Mouse (Mus musculus): ENCODE data around the gene Nadk. TPM values are rescaled to one million over a fixed set of nuclear protein-coding genes. Genes with fewer than 3 reads are reported as not detected.

The Nadk gene
- polyA plus RNA-seq, 1 experiment from 2014 or later = 45.0 TPM

DNA sequence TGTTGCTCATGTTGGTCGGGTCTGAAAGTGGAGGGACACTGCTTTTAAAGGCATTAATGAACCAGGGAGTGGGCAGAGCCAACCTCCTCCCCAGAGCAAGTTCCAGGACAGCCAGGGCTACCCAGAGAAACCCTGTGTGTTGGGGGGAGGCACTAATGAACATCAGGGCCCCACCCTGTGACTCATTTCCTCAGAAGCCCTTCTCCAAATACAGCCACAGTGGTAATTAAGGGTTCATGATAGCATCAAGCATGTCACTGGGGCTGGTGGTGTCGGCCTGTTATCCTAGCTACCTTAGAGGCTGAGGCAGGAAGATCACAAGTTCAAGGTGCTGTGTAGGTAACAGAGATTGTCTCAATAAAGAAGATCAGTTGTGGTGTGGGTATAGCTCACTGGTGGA is 9.3 kb downstream of the Nadk start:
- Histone ChIP-seq H3K9ac (no peak overlapping the region), H3K9me3 (no peaks in the 10 kb centered on the region), H3K4me1 (peaks cover 7% of the 10 kb centered on the region), H3K27ac (replicated peaks) (no peak overlapping the region), H3K27me3 (replicated peaks) (no peaks in the 10 kb centered on the region), H3K36me3 (peaks cover 11% of the 10 kb centered on the region), H3K4me3 (no peak overlapping the region), H3K4me2 (no peak overlapping the region)
- 61% methylated on average over 2 of the region's 2 CpGs for WGBS
- no peak for ATAC-seq (ENCODE audit: extremely low read depth, insufficient number of reproducible peaks, low FRiP score, low TSS enrichment)

- Histone ChIP-seq H3K27ac (replicated peaks) (no peak overlapping the region), H3K9ac (no peak overlapping the region), H3K9me3 (no peaks in the 10 kb centered on the region), H3K4me3 (no peak overlapping the region), H3K4me1 (peaks cover 6% of the 10 kb centered on the region), H3K36me3 (peaks cover 27% of the 10 kb centered on the region), H3K4me2 (no peak overlapping the region), H3K27me3 (replicated peaks) (no peaks in the 10 kb centered on the region)
- no peak for ATAC-seq (ENCODE audit: extremely low read depth, insufficient number of reproducible peaks, low FRiP score, low TSS enrichment)
- WGBS = 83% methylated on average over 2 of the region's 2 CpGs
These were observed 11.0 kb downstream of the Nadk start for GRCm38 (mm10) chr4:155573155-155573554.

GRCm38 (mm10) chr4:155573876-155574275 is 11.7 kb downstream of the Nadk start:
- Histone ChIP-seq H3K4me2 (no peak overlapping the region), H3K9me3 (no peaks in the 10 kb centered on the region), H3K4me3 (no peak overlapping the region), H3K4me1 (peaks cover under 1% of the 10 kb centered on the region; the same call in 1 of the 2 replicates), H3K27ac (replicated peaks) (no peak overlapping the region), H3K27me3 (replicated peaks) (no peaks in the 10 kb centered on the region), H3K9ac (no peak overlapping the region), H3K36me3 (peaks cover 34% of the 10 kb centered on the region)
- ATAC-seq (ENCODE audit: extremely low read depth, insufficient number of reproducible peaks, low FRiP score, low TSS enrichment) = no peak
- 90% methylated on average over 9 of the region's 9 CpGs for WGBS

DNA sequence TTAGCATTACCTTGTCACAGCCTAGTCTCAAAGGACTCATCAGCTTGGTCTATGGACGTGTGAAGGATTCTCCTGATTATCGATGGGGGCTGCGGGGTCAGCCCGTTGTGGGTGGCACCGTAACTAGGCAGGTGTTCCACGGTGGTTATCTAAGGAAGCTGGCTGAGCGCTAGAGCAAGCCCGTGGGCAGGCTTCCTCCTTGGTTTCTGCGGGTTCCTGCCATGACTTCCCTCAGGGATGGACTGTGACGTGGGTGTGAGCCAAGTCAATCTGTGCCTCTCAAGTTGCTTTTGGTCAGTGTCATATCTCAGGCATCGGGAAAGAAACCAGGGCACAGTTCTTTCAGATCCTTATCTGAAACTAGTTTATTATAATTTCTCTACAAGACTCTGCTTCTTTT is 12.8 kb downstream of the Nadk start:
- 79% methylated on average over 11 of the region's 11 CpGs for WGBS
- peaks cover 44% of the 10 kb centered on the region for H3K36me3 ChIP-seq
- H3K9ac ChIP-seq = no peak overlapping the region
- no peak overlapping the region for H3K4me3 ChIP-seq
- H3K27ac ChIP-seq (replicated peaks) = no peak overlapping the region
- H3K4me1 ChIP-seq = no peaks in the 10 kb centered on the region
- no peaks in the 10 kb centered on the region for H3K27me3 ChIP-seq (replicated peaks)
- no peaks in the 10 kb centered on the region for H3K9me3 ChIP-seq
- ATAC-seq (ENCODE audit: extremely low read depth, insufficient number of reproducible peaks, low FRiP score, low TSS enrichment) = no peak
- H3K4me2 ChIP-seq = no peak overlapping the region

- Histone ChIP-seq H3K4me3 (no peak overlapping the region), H3K27me3 (replicated peaks) (no peaks in the 10 kb centered on the region), H3K36me3 (peaks cover 45% of the 10 kb centered on the region), H3K4me1 (no peaks in the 10 kb centered on the region), H3K27ac (replicated peaks) (no peak overlapping the region), H3K9ac (no peak overlapping the region), H3K9me3 (no peaks in the 10 kb centered on the region), H3K4me2 (no peak overlapping the region)
- no peak for ATAC-seq (ENCODE audit: extremely low read depth, insufficient number of reproducible peaks, low FRiP score, low TSS enrichment)
- 88% methylated on average over 8 of the region's 8 CpGs for WGBS
These were observed 13.3 kb downstream of the Nadk start for GRCm38 (mm10) chr4:155575521-155575920.

DNA sequence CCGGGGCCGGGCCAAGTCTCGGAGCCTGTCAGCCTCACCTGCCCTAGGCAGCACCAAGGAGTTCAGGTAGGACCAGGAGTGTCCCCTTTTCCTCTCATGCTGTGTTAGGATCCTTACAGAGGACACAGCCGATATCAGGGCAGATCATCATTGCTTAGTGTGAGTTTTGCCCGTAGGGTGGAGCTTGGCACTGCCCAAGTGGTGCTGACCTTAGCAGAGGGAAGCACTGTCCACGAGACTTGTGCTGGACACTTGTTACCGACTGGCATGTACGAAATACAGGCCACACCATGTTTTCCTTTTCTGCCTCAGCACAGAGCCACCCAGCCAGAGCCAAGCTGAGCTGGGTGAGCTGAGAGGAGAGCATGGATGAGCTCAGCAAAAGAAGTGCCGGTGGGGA is 15.0 kb downstream of the Nadk start:
- Histone ChIP-seq H3K4me3 (no peak overlapping the region), H3K27ac (replicated peaks) (no peak overlapping the region), H3K4me2 (no peak overlapping the region), H3K9ac (no peak overlapping the region), H3K9me3 (no peaks in the 10 kb centered on the region), H3K36me3 (peaks cover 56% of the 10 kb centered on the region), H3K27me3 (replicated peaks) (no peaks in the 10 kb centered on the region), H3K4me1 (no peaks in the 10 kb centered on the region)
- WGBS = 85% methylated on average over 9 of the region's 9 CpGs
- ATAC-seq (ENCODE audit: extremely low read depth, insufficient number of reproducible peaks, low FRiP score, low TSS enrichment) = no peak

DNA sequence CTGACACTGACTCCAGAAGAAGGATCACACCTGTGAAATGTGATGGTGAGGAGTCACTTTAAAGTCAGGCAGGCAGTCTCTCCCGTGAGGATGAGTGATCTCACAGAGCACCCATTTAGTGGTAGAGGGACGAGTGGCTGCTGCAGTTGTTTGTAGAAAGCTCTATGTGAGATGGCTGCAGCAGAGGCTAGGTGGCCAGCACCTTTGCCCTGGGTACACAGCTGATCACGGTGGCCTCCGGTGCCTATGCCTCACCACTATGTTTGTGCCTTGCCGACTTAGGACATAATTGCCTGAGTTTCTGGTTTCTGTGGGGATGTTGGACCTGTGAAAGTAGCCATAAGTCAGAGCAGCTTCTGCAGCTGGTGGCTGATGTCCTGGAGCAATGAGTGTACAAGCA is 15.6 kb downstream of the Nadk start:
- Histone ChIP-seq H3K4me3 (no peak overlapping the region), H3K9me3 (no peaks in the 10 kb centered on the region), H3K4me2 (no peak overlapping the region), H3K36me3 (peaks cover 62% of the 10 kb centered on the region), H3K9ac (no peak overlapping the region), H3K27me3 (replicated peaks) (no peaks in the 10 kb centered on the region), H3K27ac (replicated peaks) (no peak overlapping the region), H3K4me1 (no peaks in the 10 kb centered on the region)
- no peak for ATAC-seq (ENCODE audit: extremely low read depth, insufficient number of reproducible peaks, low FRiP score, low TSS enrichment)
- WGBS = 78% methylated on average over 5 of the region's 5 CpGs

DNA sequence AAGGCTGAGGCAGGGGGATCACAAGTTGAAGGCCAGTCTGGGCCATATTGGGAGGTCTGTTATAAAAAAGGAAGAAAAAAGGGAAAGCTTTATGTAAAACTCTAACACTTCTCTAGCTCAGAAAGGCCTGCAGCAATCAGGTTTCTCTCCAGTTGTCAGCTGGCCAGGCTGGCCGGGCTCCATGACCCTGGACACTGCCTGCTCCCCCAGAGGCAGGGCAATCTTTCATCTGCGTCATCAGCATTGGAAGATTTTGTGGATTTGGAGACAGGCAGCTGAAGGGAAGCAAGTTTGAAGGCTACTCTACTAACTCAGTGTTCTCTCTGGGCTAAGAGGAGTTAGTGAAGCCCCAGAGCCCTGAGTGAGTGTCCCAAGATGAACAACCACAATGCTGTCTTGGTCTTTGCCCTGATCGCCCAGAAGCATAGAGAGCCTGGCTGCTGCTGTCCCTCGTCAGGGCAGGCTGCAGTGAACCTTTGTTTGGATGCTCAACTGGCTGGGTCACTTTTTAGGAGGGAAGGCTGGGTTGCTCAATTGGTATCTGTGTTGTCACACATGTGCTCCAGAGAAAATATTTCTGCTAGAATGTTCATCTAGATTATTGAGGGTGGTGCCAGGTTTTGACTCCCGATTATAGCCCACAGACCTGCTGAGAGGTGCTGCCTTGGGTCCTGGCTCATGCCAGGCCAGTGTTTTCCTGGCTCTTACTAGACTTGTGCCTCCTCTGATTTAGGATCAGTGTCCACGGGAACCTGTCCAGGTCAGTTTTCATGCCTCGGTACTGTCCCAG is 16.4 kb downstream of the Nadk start:
- Histone ChIP-seq H3K4me3 (no peak overlapping the region), H3K4me2 (no peak overlapping the region), H3K4me1 (no peaks in the 10 kb centered on the region), H3K9me3 (no peaks in the 10 kb centered on the region), H3K36me3 (peaks cover 66% of the 10 kb centered on the region), H3K27me3 (replicated peaks) (no peaks in the 10 kb centered on the region), H3K27ac (replicated peaks) (no peak overlapping the region), H3K9ac (no peak overlapping the region)
- no peak for ATAC-seq (ENCODE audit: extremely low read depth, insufficient number of reproducible peaks, low FRiP score, low TSS enrichment)
- 75% methylated on average over 7 of the region's 7 CpGs for WGBS

DNA sequence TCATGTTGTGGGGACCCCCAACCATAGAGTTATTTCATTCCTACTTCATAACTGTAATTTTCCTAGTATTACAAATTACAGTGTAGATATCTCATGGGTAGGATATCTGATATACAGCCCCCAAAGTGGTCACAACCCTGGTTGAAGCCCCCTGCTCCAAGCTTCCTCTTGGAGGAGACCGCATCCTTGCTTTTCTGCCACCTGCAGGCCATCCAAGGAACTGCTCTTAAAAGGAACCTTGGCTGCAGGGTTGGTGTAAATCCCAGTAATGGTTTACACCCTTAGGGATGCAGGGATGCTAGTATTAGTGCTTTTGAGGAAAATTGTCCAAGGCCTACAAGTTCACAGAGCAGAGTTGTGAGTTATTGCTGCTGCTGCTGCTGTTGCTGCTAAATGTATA is 18.2 kb downstream of the Nadk start:
- H3K4me1 ChIP-seq = no peaks in the 10 kb centered on the region
- ATAC-seq (ENCODE audit: extremely low read depth, insufficient number of reproducible peaks, low FRiP score, low TSS enrichment) = no peak
- H3K9ac ChIP-seq = no peak overlapping the region
- peaks cover 81% of the 10 kb centered on the region for H3K36me3 ChIP-seq
- H3K9me3 ChIP-seq = no peaks in the 10 kb centered on the region
- WGBS = 26% methylated on average over 1 of the region's 1 CpGs
- no peak overlapping the region for H3K4me2 ChIP-seq
- H3K27me3 ChIP-seq (replicated peaks) = no peaks in the 10 kb centered on the region
- H3K27ac ChIP-seq (replicated peaks) = no peak overlapping the region
- H3K4me3 ChIP-seq = no peak overlapping the region

GRCm38 (mm10) chr4:155582279-155582905 is 20.2 kb downstream of the Nadk start:
- no peak overlapping the region for H3K9ac ChIP-seq
- H3K27ac ChIP-seq (replicated peaks) = no peak overlapping the region
- no peaks in the 10 kb centered on the region for H3K27me3 ChIP-seq (replicated peaks)
- 96% methylated on average over 6 of the region's 6 CpGs for WGBS
- no peak overlapping the region for H3K4me3 ChIP-seq
- H3K4me1 ChIP-seq = no peaks in the 10 kb centered on the region
- no peak overlapping the region for H3K4me2 ChIP-seq
- no peak for ATAC-seq (ENCODE audit: extremely low read depth, insufficient number of reproducible peaks, low FRiP score, low TSS enrichment)
- H3K9me3 ChIP-seq = no peaks in the 10 kb centered on the region
- H3K36me3 ChIP-seq = peaks cover 88% of the 10 kb centered on the region

DNA sequence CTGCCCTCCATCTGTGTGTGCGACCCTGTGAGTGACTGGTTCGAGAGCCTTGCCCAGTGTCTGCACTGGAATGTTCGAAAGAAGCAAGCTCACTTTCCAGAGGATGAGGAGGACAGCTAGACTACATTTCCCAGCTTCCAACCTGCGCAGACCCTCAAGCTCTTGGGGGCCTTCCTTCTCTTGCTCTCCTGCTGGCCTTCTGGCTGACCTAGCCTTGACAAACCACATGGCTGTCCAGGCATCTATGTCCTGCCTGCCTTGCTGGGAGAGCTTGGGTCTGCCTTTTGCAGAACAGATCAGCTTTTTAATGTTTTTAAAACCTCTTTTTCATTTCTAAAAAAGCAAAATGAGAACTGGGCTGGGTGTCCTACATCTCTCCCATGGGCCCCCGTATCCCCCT is 27.2 kb downstream of the Nadk start:
- Histone ChIP-seq H3K9ac (no peak overlapping the region), H3K36me3 (peaks cover 69% of the 10 kb centered on the region), H3K27ac (replicated peaks) (no peak overlapping the region), H3K4me3 (no peak overlapping the region), H3K9me3 (no peaks in the 10 kb centered on the region), H3K4me1 (no peaks in the 10 kb centered on the region), H3K4me2 (no peak overlapping the region), H3K27me3 (replicated peaks) (no peaks in the 10 kb centered on the region)
- WGBS = 86% methylated on average over 5 of the region's 5 CpGs
- no peak for ATAC-seq (ENCODE audit: extremely low read depth, insufficient number of reproducible peaks, low FRiP score, low TSS enrichment)
